Mouse (Mus musculus) bone marrow macrophage, adult 2 months (primary cell): ENCODE measurements around the gene Tmem174.

Source experiments
- CTCF ChIP-seq: IDR thresholded peaks from 2 replicates; pipeline ENCODE4 v1.5.1; 2012; ENCODE audit warnings: low read depth, mild to moderate bottlenecking, low read length, moderate library complexity
- POLR2A ChIP-seq: IDR thresholded peaks from 2 replicates; pipeline ENCODE4 v1.6.1; 2012; ENCODE audit warnings: mild to moderate bottlenecking, low read depth, low read length, borderline replicate concordance

DNA sequence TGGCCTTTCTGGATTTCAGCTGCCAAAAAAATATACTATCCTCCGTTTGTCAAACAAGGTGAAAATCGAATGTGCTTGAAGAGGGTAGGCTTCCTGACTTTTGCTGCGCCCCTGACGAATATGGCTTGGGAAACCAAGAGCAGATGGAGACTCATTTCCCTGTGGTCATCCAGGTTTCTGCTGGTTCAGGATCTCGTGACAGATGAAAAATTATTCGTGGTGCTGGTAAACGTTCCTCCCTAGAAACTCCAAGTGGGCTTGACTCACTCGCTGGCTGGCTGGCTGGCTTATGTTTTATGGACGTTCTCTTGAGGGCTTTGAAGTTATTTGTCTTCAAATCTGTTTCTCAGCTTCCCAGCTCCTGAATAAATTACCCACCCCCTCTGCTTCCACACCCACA lies 47.6 kb downstream of the Tmem174 start:
- TF ChIP-seq CTCF (no peak), POLR2A (no peak)
